Mouse (Mus musculus): Measurements from ENCODE around the gene Crcp. TPM values are rescaled to one million over a fixed set of nuclear protein-coding genes. Genes with fewer than 3 reads are reported as not detected.

Crcp gene
- polyA plus RNA-seq, 1 experiment from 2014 or later: 26.2 TPM

DNA sequence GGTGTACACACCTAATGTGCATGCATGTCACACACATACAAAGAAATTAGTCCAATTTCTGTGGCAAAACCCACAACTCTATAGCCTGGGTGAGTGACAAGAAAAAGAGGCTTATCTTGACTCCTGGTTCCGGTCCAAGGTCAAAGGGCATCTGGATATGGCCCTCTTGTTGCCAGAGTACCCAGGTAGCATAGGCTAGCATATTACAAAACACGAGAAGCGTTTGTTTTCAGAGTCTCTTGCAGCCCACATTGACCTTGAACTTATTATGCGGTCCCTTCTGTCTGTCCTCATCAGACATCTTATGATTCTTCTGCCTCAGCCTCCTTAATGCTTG lies 31.2 kb downstream of the Crcp start:
- no peaks in the 10 kb centered on the region for H3K9me3 ChIP-seq (replicated peaks; ENCODE audit: control insufficient read depth, low read length)

DNA sequence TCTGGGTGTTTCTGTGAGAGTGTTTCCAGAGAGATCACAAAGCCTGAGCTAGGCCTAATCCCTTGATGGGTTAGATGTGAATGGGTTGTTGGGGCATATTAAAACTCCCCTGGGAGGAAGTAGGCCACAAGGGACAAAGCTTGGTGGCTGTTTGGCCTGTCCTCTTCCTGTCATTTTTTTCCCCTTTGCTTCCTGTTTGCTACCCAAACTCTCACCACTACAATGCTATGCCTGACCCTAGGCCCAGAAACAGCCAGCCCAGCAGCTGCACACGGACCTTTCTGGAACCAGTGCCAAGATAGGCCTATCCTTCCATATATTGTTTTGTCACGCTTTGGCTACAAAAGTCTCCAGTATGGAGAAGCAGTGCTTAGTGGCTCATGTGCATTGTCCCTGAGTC lies 33.0 kb downstream of the Crcp start:
- Histone ChIP-seq H3K27me3 (ENCODE audit: control insufficient read depth, insufficient read depth, low read length) (no peaks in the 10 kb centered on the region), H3K9ac (ENCODE audit: low read length) (no peak overlapping the region), H3K4me3 (ENCODE audit: low read length) (no peak overlapping the region), H3K4me1 (ENCODE audit: control insufficient read depth, insufficient read depth, low read length) (peaks cover 11% of the 10 kb centered on the region), H3K4me2 (ENCODE audit: low read depth, low read length) (no peak overlapping the region), H3K9me3 (replicated peaks; ENCODE audit: control insufficient read depth, low read length) (peaks cover 3% of the 10 kb centered on the region; the same call in 1 of the 2 replicates), H3K36me3 (ENCODE audit: control insufficient read depth, insufficient read depth) (peaks cover 10% of the 10 kb centered on the region), H3K27ac (ENCODE audit: low read length) (peak overlapping the region; percentile 73)
- peak; percentile 35 for ATAC-seq (replicated peaks; ENCODE audit: extremely low read depth, insufficient read depth, low FRiP score)
- WGBS: 63% methylated on average over 2 of the region's 2 CpGs

More for the DNA sequence above, 31.2 kb downstream of the Crcp start:
- H3K27me3 ChIP-seq (ENCODE audit: control insufficient read depth, insufficient read depth, low read length): no peaks in the 10 kb centered on the region
- H3K27ac ChIP-seq (ENCODE audit: low read length): peak overlapping the region; percentile 65
- H3K4me2 ChIP-seq (ENCODE audit: low read depth, low read length): no peak overlapping the region
- H3K4me3 ChIP-seq (ENCODE audit: low read length): no peak overlapping the region
- no peak for ATAC-seq (replicated peaks; ENCODE audit: extremely low read depth, insufficient read depth, low FRiP score)
- peaks cover 11% of the 10 kb centered on the region for H3K4me1 ChIP-seq (ENCODE audit: control insufficient read depth, insufficient read depth, low read length)
- H3K36me3 ChIP-seq (ENCODE audit: control insufficient read depth, insufficient read depth): peaks cover 12% of the 10 kb centered on the region
- no peak overlapping the region for H3K9ac ChIP-seq (ENCODE audit: low read length)
- WGBS: 62% methylated on average over 4 of the region's 4 CpGs

GRCm38 (mm10) chr5:130063760-130064159 lies 34.7 kb downstream of the Crcp start:
- Histone ChIP-seq H3K4me3 (ENCODE audit: low read length) (no peak overlapping the region), H3K27ac (ENCODE audit: low read length) (no peak overlapping the region), H3K27me3 (ENCODE audit: control insufficient read depth, insufficient read depth, low read length) (0 out of 2 replicates have a peak, but pooled peaks cover 2% of the 10 kb centered on the region), H3K9ac (ENCODE audit: low read length) (no peak overlapping the region), H3K36me3 (ENCODE audit: control insufficient read depth, insufficient read depth) (peaks cover 5% of the 10 kb centered on the region), H3K4me1 (ENCODE audit: control insufficient read depth, insufficient read depth, low read length) (peaks cover 11% of the 10 kb centered on the region), H3K4me2 (ENCODE audit: low read depth, low read length) (no peak overlapping the region), H3K9me3 (replicated peaks; ENCODE audit: control insufficient read depth, low read length) (peaks cover 3% of the 10 kb centered on the region)
- ATAC-seq (replicated peaks; ENCODE audit: extremely low read depth, insufficient read depth, low FRiP score): no peak
- WGBS: 61% methylated on average over 2 of the region's 2 CpGs

GRCm38 (mm10) chr5:130065579-130065978 lies 36.5 kb downstream of the Crcp start:
- H3K4me3 ChIP-seq (ENCODE audit: low read length): no peak overlapping the region
- no peak for ATAC-seq (replicated peaks; ENCODE audit: extremely low read depth, insufficient read depth, low FRiP score)
- H3K4me1 ChIP-seq (ENCODE audit: control insufficient read depth, insufficient read depth, low read length): no peaks in the 10 kb centered on the region; the same call in 1 of the 2 replicates
- H3K36me3 ChIP-seq (ENCODE audit: control insufficient read depth, insufficient read depth): peaks cover 4% of the 10 kb centered on the region
- no peak overlapping the region for H3K9ac ChIP-seq (ENCODE audit: low read length)
- no peak overlapping the region for H3K4me2 ChIP-seq (ENCODE audit: low read depth, low read length)
- 96% methylated on average over 1 of the region's 1 CpGs for WGBS
- H3K9me3 ChIP-seq (replicated peaks; ENCODE audit: control insufficient read depth, low read length): peaks cover 7% of the 10 kb centered on the region
- no peak overlapping the region for H3K27ac ChIP-seq (ENCODE audit: low read length)
- H3K27me3 ChIP-seq (ENCODE audit: control insufficient read depth, insufficient read depth, low read length): peaks cover 4% of the 10 kb centered on the region; the same call in 1 of the 2 replicates

- Histone ChIP-seq H3K4me2 (ENCODE audit: low read depth, low read length) (no peak overlapping the region), H3K9me3 (replicated peaks; ENCODE audit: control insufficient read depth, low read length) (peaks cover 7% of the 10 kb centered on the region), H3K4me1 (ENCODE audit: control insufficient read depth, insufficient read depth, low read length) (no peaks in the 10 kb centered on the region), H3K27me3 (ENCODE audit: control insufficient read depth, insufficient read depth, low read length) (peaks cover 8% of the 10 kb centered on the region; the same call in 1 of the 2 replicates), H3K9ac (ENCODE audit: low read length) (no peak overlapping the region), H3K4me3 (ENCODE audit: low read length) (no peak overlapping the region), H3K27ac (ENCODE audit: low read length) (no peak overlapping the region), H3K36me3 (ENCODE audit: control insufficient read depth, insufficient read depth) (no peaks in the 10 kb centered on the region)
- WGBS: 53% methylated on average over 3 of the region's 3 CpGs
- ATAC-seq (replicated peaks; ENCODE audit: extremely low read depth, insufficient read depth, low FRiP score): no peak
Measured at GRCm38 (mm10) chr5:130067841-130068264, 38.8 kb downstream of the Crcp start.

DNA sequence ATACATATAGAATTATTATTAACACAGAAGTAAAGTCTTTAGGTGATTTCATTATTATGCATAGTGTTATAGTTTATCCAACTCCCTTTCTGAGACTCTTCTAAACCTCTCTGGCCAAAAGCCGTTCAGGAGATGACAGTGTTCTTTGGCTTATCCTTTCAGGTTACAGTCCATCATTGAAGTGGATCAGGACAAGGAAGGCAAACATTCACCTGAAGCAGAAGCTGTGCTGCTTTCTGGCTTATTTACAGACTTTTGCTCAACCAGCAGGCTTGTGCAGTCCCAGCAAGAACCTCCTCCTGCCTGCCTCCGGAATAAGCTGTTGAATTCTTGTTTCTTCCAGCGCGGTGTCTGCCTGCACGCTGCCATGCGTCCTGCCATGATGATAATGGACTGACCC lies 43.9 kb downstream of the Crcp start, which contains the start of gene Tpst1:
Tpst1 (plus strand) TSS at position 301 of the 400 bp plus-strand sequence.
- peaks cover 11% of the 10 kb centered on the region for H3K27me3 ChIP-seq (ENCODE audit: control insufficient read depth, insufficient read depth, low read length)
- H3K4me1 ChIP-seq (ENCODE audit: control insufficient read depth, insufficient read depth, low read length): no peaks in the 10 kb centered on the region
- ATAC-seq (replicated peaks; ENCODE audit: extremely low read depth, insufficient read depth, low FRiP score): no peak
- no peaks in the 10 kb centered on the region for H3K36me3 ChIP-seq (ENCODE audit: control insufficient read depth, insufficient read depth)
- no peak within 1 kb of the TSS for H3K4me3 ChIP-seq (ENCODE audit: low read length)
- peaks cover 3% of the 10 kb centered on the region; the same call in 1 of the 2 replicates for H3K9me3 ChIP-seq (replicated peaks; ENCODE audit: control insufficient read depth, low read length)
- WGBS: 89% methylated on average over 6 of the region's 6 CpGs
- no peak within 1 kb of the TSS for H3K9ac ChIP-seq (ENCODE audit: low read length)
- H3K4me2 ChIP-seq (ENCODE audit: low read depth, low read length): no peak within 1 kb of the TSS
- H3K27ac ChIP-seq (ENCODE audit: low read length): no peak within 1 kb of the TSS

GRCm38 (mm10) chr5:130074491-130074890 lies 45.4 kb downstream of the Crcp start:
- Histone ChIP-seq H3K27me3 (ENCODE audit: control insufficient read depth, insufficient read depth, low read length) (peaks cover 11% of the 10 kb centered on the region), H3K36me3 (ENCODE audit: control insufficient read depth, insufficient read depth) (no peaks in the 10 kb centered on the region), H3K9me3 (replicated peaks; ENCODE audit: control insufficient read depth, low read length) (no peaks in the 10 kb centered on the region), H3K4me3 (ENCODE audit: low read length) (no peak overlapping the region), H3K27ac (ENCODE audit: low read length) (no peak overlapping the region), H3K9ac (ENCODE audit: low read length) (no peak overlapping the region), H3K4me2 (ENCODE audit: low read depth, low read length) (no peak overlapping the region), H3K4me1 (ENCODE audit: control insufficient read depth, insufficient read depth, low read length) (peaks cover 5% of the 10 kb centered on the region; the same call in 1 of the 2 replicates)
- ATAC-seq (replicated peaks; ENCODE audit: extremely low read depth, insufficient read depth, low FRiP score): no peak
- 72% methylated on average over 6 of the region's 6 CpGs for WGBS

GRCm38 (mm10) chr5:130076396-130076795 lies 47.3 kb downstream of the Crcp start:
- 49% methylated on average over 6 of the region's 6 CpGs for WGBS

GRCm38 (mm10) chr5:130078096-130078833 lies 49.2 kb downstream of the Crcp start:
- Histone ChIP-seq H3K4me1 (ENCODE audit: control insufficient read depth, insufficient read depth, low read length) (peaks cover 11% of the 10 kb centered on the region), H3K27me3 (ENCODE audit: control insufficient read depth, insufficient read depth, low read length) (peaks cover 6% of the 10 kb centered on the region), H3K9ac (ENCODE audit: low read length) (no peak overlapping the region), H3K9me3 (replicated peaks; ENCODE audit: control insufficient read depth, low read length) (peaks cover 7% of the 10 kb centered on the region), H3K4me3 (ENCODE audit: low read length) (no peak overlapping the region), H3K4me2 (ENCODE audit: low read depth, low read length) (no peak overlapping the region), H3K27ac (ENCODE audit: low read length) (no peak overlapping the region; the same call in 1 of the 2 replicates), H3K36me3 (ENCODE audit: control insufficient read depth, insufficient read depth) (peaks cover 6% of the 10 kb centered on the region)
- WGBS: 63% methylated on average over 9 of the region's 9 CpGs
- no peak for ATAC-seq (replicated peaks; ENCODE audit: extremely low read depth, insufficient read depth, low FRiP score)

More at GRCm38 (mm10) chr5:130076396-130076795, 47.3 kb downstream of the Crcp start:
- H3K27ac ChIP-seq (ENCODE audit: low read length): no peak overlapping the region
- no peak overlapping the region for H3K4me2 ChIP-seq (ENCODE audit: low read depth, low read length)
- H3K27me3 ChIP-seq (ENCODE audit: control insufficient read depth, insufficient read depth, low read length): peaks cover 6% of the 10 kb centered on the region
- no peak overlapping the region for H3K9ac ChIP-seq (ENCODE audit: low read length)
- peaks cover 3% of the 10 kb centered on the region for H3K9me3 ChIP-seq (replicated peaks; ENCODE audit: control insufficient read depth, low read length)
- ATAC-seq (replicated peaks; ENCODE audit: extremely low read depth, insufficient read depth, low FRiP score): no peak
- peaks cover 2% of the 10 kb centered on the region for H3K36me3 ChIP-seq (ENCODE audit: control insufficient read depth, insufficient read depth)
- peaks cover 11% of the 10 kb centered on the region for H3K4me1 ChIP-seq (ENCODE audit: control insufficient read depth, insufficient read depth, low read length)
- no peak overlapping the region for H3K4me3 ChIP-seq (ENCODE audit: low read length)
